Mouse (Mus musculus): ENCODE measurements around the gene Drg1. TPM values are rescaled to one million over a fixed set of nuclear protein-coding genes. Genes with fewer than 3 reads are reported as not detected.
A peak's percentile ranks its signal among the peaks of the same experiment; 100 is the strongest.

The Drg1 gene
- total and polyA plus RNA-seq, 2 experiments from 2014 or later = 73.1 to 176 TPM

GRCm38 (mm10) chr11:3265291-3266078 is 730 bp downstream of the Drg1 start:
- Histone ChIP-seq H3K9ac (replicated peaks; ENCODE audit: low read length) (peak overlapping the region; percentile 92), H3K27ac (peak overlapping the region; percentile 89), H3K4me3 (ENCODE audit: low read length) (peak overlapping the region; percentile 68), H3K4me2 (ENCODE audit: low read depth, low read length) (peak overlapping the region; percentile 76), H3K36me3 (ENCODE audit: insufficient read depth, low read length) (peaks cover 16% of the 10 kb centered on the region), H3K4me1 (ENCODE audit: insufficient read depth, low read length) (peaks cover 4% of the 10 kb centered on the region; the same call in 1 of the 2 replicates), H3K27me3 (ENCODE audit: insufficient read depth, low read length) (no peaks in the 10 kb centered on the region), H3K9me3 (ENCODE audit: low read length) (no peaks in the 10 kb centered on the region)
- ATAC-seq (no peak), DNase-seq (ENCODE audit: low spot score) (peak; percentile 32)
- TF ChIP-seq CTCF (IDR thresholded peaks at IDR 0.05; ENCODE audit: low read depth) = no peak
- under 1% methylated on average over 26 of the region's 26 CpGs for WGBS

DNA sequence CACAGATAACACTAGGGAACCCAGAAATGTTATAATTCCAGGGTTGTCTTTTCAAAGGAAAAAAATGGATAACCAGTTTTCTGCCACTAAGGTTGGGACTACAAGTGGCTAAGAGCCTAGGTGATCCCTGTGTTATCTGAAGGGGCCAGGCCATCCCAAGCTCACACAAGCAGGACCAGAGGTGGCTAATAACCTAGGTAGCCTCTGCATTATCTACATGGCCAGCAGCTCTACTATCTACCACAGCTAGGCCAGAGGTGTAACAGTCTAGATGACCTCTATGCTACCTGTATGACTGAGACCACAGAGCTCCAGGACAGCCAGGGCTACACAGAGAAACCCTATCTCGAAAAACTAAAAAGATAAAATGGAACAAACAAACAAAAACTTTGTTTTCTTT is 6.7 kb downstream of the Drg1 start:
- 94% methylated on average over 1 of the region's 1 CpGs for WGBS
- no peak for ATAC-seq

GRCm38 (mm10) chr11:3247387-3247786 is 18.8 kb downstream of the Drg1 start:
- ATAC-seq (no peak), DNase-seq (ENCODE audit: low spot score) (no peak)
- H3K27ac ChIP-seq = no peak overlapping the region
- H3K9me3 ChIP-seq (ENCODE audit: low read length) = no peaks in the 10 kb centered on the region
- 91% methylated on average over 2 of the region's 2 CpGs for WGBS
- peaks cover 78% of the 10 kb centered on the region for H3K36me3 ChIP-seq (ENCODE audit: insufficient read depth, low read length)
- H3K27me3 ChIP-seq (ENCODE audit: insufficient read depth, low read length) = no peaks in the 10 kb centered on the region
- H3K4me1 ChIP-seq (ENCODE audit: insufficient read depth, low read length) = no peaks in the 10 kb centered on the region
- no peak overlapping the region for H3K9ac ChIP-seq (replicated peaks; ENCODE audit: low read length)
- no peak for TF ChIP-seq CTCF (IDR thresholded peaks at IDR 0.05; ENCODE audit: low read depth)
- H3K4me2 ChIP-seq (ENCODE audit: low read depth, low read length) = no peak overlapping the region
- H3K4me3 ChIP-seq (ENCODE audit: low read length) = no peak overlapping the region

More for the DNA sequence above, 6.7 kb downstream of the Drg1 start:
- Histone ChIP-seq H3K4me2 (ENCODE audit: low read depth, low read length) (no peak overlapping the region), H3K9ac (replicated peaks; ENCODE audit: low read length) (no peak overlapping the region), H3K36me3 (ENCODE audit: insufficient read depth, low read length) (peaks cover 39% of the 10 kb centered on the region), H3K4me3 (ENCODE audit: low read length) (no peak overlapping the region), H3K4me1 (ENCODE audit: insufficient read depth, low read length) (no peaks in the 10 kb centered on the region), H3K9me3 (ENCODE audit: low read length) (no peaks in the 10 kb centered on the region), H3K27ac (no peak overlapping the region), H3K27me3 (ENCODE audit: insufficient read depth, low read length) (no peaks in the 10 kb centered on the region)
- no peak for TF ChIP-seq CTCF (IDR thresholded peaks at IDR 0.05; ENCODE audit: low read depth)
- DNase-seq (ENCODE audit: low spot score) = no peak

GRCm38 (mm10) chr11:3243771-3244170 is 22.4 kb downstream of the Drg1 start:
- no peaks in the 10 kb centered on the region for H3K9me3 ChIP-seq (ENCODE audit: low read length)
- H3K4me3 ChIP-seq (ENCODE audit: low read length) = no peak overlapping the region
- no peak overlapping the region for H3K4me2 ChIP-seq (ENCODE audit: low read depth, low read length)
- no peak overlapping the region for H3K9ac ChIP-seq (replicated peaks; ENCODE audit: low read length)
- no peak for ATAC-seq
- no peak overlapping the region for H3K27ac ChIP-seq
- 57% methylated on average over 4 of the region's 4 CpGs for WGBS
- H3K36me3 ChIP-seq (ENCODE audit: insufficient read depth, low read length) = peaks cover 80% of the 10 kb centered on the region
- no peaks in the 10 kb centered on the region for H3K4me1 ChIP-seq (ENCODE audit: insufficient read depth, low read length)
- no peak for DNase-seq (ENCODE audit: low spot score)
- H3K27me3 ChIP-seq (ENCODE audit: insufficient read depth, low read length) = no peaks in the 10 kb centered on the region
- TF ChIP-seq CTCF (IDR thresholded peaks at IDR 0.05; ENCODE audit: low read depth) = no peak

GRCm38 (mm10) chr11:3242395-3242794 is 23.8 kb downstream of the Drg1 start:
- Histone ChIP-seq H3K27ac (no peak overlapping the region), H3K36me3 (ENCODE audit: insufficient read depth, low read length) (peaks cover 68% of the 10 kb centered on the region), H3K9me3 (ENCODE audit: low read length) (no peaks in the 10 kb centered on the region), H3K4me2 (ENCODE audit: low read depth, low read length) (no peak overlapping the region), H3K27me3 (ENCODE audit: insufficient read depth, low read length) (no peaks in the 10 kb centered on the region), H3K9ac (replicated peaks; ENCODE audit: low read length) (no peak overlapping the region), H3K4me3 (ENCODE audit: low read length) (no peak overlapping the region), H3K4me1 (ENCODE audit: insufficient read depth, low read length) (no peaks in the 10 kb centered on the region)
- 93% methylated on average over 7 of the region's 7 CpGs for WGBS
- DNase-seq (ENCODE audit: low spot score) (no peak), ATAC-seq (no peak)
- TF ChIP-seq CTCF (IDR thresholded peaks at IDR 0.05; ENCODE audit: low read depth) = no peak

DNA sequence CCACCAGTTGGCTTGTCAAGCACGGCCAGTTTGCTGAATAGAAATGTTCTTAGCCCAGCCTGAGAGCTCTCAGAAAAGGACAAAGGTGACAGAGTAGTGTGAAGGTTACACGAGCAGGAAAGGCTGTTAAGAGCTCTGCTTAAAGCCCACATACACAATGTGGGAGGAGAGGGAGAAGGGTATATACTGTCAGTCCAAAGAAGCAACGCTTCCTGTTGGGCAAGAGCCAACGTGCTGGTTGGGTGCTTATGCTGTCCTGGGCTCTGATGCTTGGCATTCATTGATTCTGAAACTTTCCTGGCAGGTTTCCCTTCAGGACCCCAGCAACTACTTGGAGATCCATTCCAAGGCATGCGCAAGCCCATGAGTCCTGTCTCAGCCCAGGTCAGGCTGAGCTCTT is 30.9 kb downstream of the Drg1 start:
- Histone ChIP-seq H3K36me3 (ENCODE audit: insufficient read depth, low read length) (peaks cover 32% of the 10 kb centered on the region), H3K27ac (no peak overlapping the region), H3K4me2 (ENCODE audit: low read depth, low read length) (no peak overlapping the region), H3K27me3 (ENCODE audit: insufficient read depth, low read length) (no peaks in the 10 kb centered on the region), H3K4me3 (ENCODE audit: low read length) (no peak overlapping the region), H3K9me3 (ENCODE audit: low read length) (no peaks in the 10 kb centered on the region), H3K9ac (replicated peaks; ENCODE audit: low read length) (no peak overlapping the region), H3K4me1 (ENCODE audit: insufficient read depth, low read length) (no peaks in the 10 kb centered on the region)
- ATAC-seq (peak; percentile 10; the same call in 1 of the 2 replicates), DNase-seq (ENCODE audit: low spot score) (peak; percentile 39)
- 49% methylated on average over 5 of the region's 5 CpGs for WGBS
- no peak for TF ChIP-seq CTCF (IDR thresholded peaks at IDR 0.05; ENCODE audit: low read depth)

GRCm38 (mm10) chr11:3233704-3234103 is 32.5 kb downstream of the Drg1 start:
- Histone ChIP-seq H3K9ac (replicated peaks; ENCODE audit: low read length) (no peak overlapping the region), H3K27me3 (ENCODE audit: insufficient read depth, low read length) (no peaks in the 10 kb centered on the region), H3K36me3 (ENCODE audit: insufficient read depth, low read length) (peaks cover 22% of the 10 kb centered on the region), H3K9me3 (ENCODE audit: low read length) (no peaks in the 10 kb centered on the region), H3K4me2 (ENCODE audit: low read depth, low read length) (no peak overlapping the region), H3K4me3 (ENCODE audit: low read length) (no peak overlapping the region), H3K27ac (no peak overlapping the region), H3K4me1 (ENCODE audit: insufficient read depth, low read length) (no peaks in the 10 kb centered on the region)
- DNase-seq (ENCODE audit: low spot score) (no peak), ATAC-seq (no peak)
- TF ChIP-seq CTCF (IDR thresholded peaks at IDR 0.05; ENCODE audit: low read depth) = no peak
- WGBS = 97% methylated on average over 4 of the region's 4 CpGs

Measured in hindbrain, postnatal 0 days (tissue).